Comparison of ENCODE assay signal across 8 mouse cellular contexts in genomic region chr4:134567377-134568226, GRCm38 (mm10). TPM values are rescaled to one million over a fixed set of nuclear protein-coding genes. Genes with fewer than 3 reads are reported as not detected.
DNase-seq lines count a peak whose midpoint lies in the region; ATAC-seq and TF ChIP-seq lines count a peak whose summit lies in the region.

No protein-coding gene starts in this region.

- H3K9me3 ChIP-seq in neural tube, embryonic 11.5 days (ENCODE audit: control insufficient read depth, low read length), result no peaks in the 10 kb centered on the region
- H3K9me3 ChIP-seq in hindbrain, postnatal 0 days (ENCODE audit: low read length), result no peaks in the 10 kb centered on the region
- no peaks in the 10 kb centered on the region for H3K9me3 ChIP-seq in neural tube, embryonic 14.5 days (ENCODE audit: control insufficient read depth, low read length)

- no peaks in the 10 kb centered on the region for H3K27me3 ChIP-seq in neural tube, embryonic 11.5 days (ENCODE audit: control insufficient read depth, insufficient read depth, low read length)
- no peaks in the 10 kb centered on the region for H3K27me3 ChIP-seq in hindbrain, postnatal 0 days (ENCODE audit: insufficient read depth, low read length)
- H3K27me3 ChIP-seq in neural tube, embryonic 14.5 days (ENCODE audit: control insufficient read depth, insufficient read depth, low read length), result no peaks in the 10 kb centered on the region

- H3K9ac ChIP-seq in neural tube, embryonic 11.5 days (ENCODE audit: low read length), result peak overlapping the region; percentile 35; the same call in 1 of the 2 replicates
- H3K9ac ChIP-seq in hindbrain, postnatal 0 days (replicated peaks; ENCODE audit: low read length), result no peak overlapping the region
- H3K9ac ChIP-seq in neural tube, embryonic 14.5 days (replicated peaks; ENCODE audit: low read depth, low read length), result no peak overlapping the region

- H3K36me3 ChIP-seq in neural tube, embryonic 11.5 days (ENCODE audit: control insufficient read depth, insufficient read depth, low read length), result no peaks in the 10 kb centered on the region; the same call in 1 of the 2 replicates
- no peaks in the 10 kb centered on the region; the same call in 1 of the 2 replicates for H3K36me3 ChIP-seq in hindbrain, postnatal 0 days (ENCODE audit: insufficient read depth, low read length)
- H3K36me3 ChIP-seq in neural tube, embryonic 14.5 days (ENCODE audit: control insufficient read depth, insufficient read depth, low read length), result no peaks in the 10 kb centered on the region

- no peak overlapping the region for H3K4me2 ChIP-seq in neural tube, embryonic 11.5 days (ENCODE audit: low read depth)
- H3K4me2 ChIP-seq in hindbrain, postnatal 0 days (ENCODE audit: low read depth, low read length), result no peak overlapping the region
- no peak overlapping the region for H3K4me2 ChIP-seq in neural tube, embryonic 14.5 days (ENCODE audit: low read depth, low read length)

- H3K27ac ChIP-seq in neural tube, embryonic 11.5 days (ENCODE audit: low read depth, low read length), result peak overlapping the region; percentile 56; the same call in 1 of the 2 replicates
- peak overlapping the region; percentile 38; the same call in 1 of the 2 replicates for H3K27ac ChIP-seq in hindbrain, postnatal 0 days
- H3K27ac ChIP-seq in neural tube, embryonic 14.5 days (ENCODE audit: low read depth, low read length), result peak overlapping the region; percentile 60

- ATAC-seq in neural tube, embryonic 11.5 days (ENCODE audit: insufficient read depth, low FRiP score, low TSS enrichment), result peak; percentile 41; the same call in 1 of the 2 replicates
- peak; percentile 85 for ATAC-seq in hindbrain, postnatal 0 days
- peak; percentile 75; the same call in 1 of the 2 replicates for ATAC-seq in neural tube, embryonic 14.5 days (ENCODE audit: low read depth)

- no peak for TF ChIP-seq CTCF in hindbrain, postnatal 0 days (IDR thresholded peaks at IDR 0.05; ENCODE audit: low read depth)

- no peak overlapping the region for H3K4me3 ChIP-seq in neural tube, embryonic 11.5 days (ENCODE audit: low read depth, low read length)
- H3K4me3 ChIP-seq in hindbrain, postnatal 0 days (ENCODE audit: low read length), result no peak overlapping the region
- H3K4me3 ChIP-seq in neural tube, embryonic 14.5 days (ENCODE audit: low read depth, low read length), result no peak overlapping the region

- 18% methylated on average over 19 of the region's 19 CpGs for WGBS in neural tube, embryonic 11.5 days
- 27% methylated on average over 19 of the region's 19 CpGs for WGBS in hindbrain, postnatal 0 days
- 10% methylated on average over 19 of the region's 19 CpGs for WGBS in neural tube, embryonic 14.5 days

- peak; percentile 53 for DNase-seq in adrenal gland, postnatal 10 days
- DNase-seq in adrenal gland, postnatal 4 days (ENCODE audit: low spot score in 2 of 2), result no peak
- DNase-seq in neural tube, embryonic 11.5 days (ENCODE audit: low spot score), result peak; percentile 61
- no peak for DNase-seq in neural tube, embryonic 10.5 days (ENCODE audit: extremely low spot score, low spot score)
- DNase-seq in hindbrain, postnatal 0 days (ENCODE audit: low spot score), result peak; percentile 87
- DNase-seq in left cerebral cortex, adult 9 months (ENCODE audit: low spot score in 2 of 2), result no peak
- no peak for DNase-seq in thymus, postnatal 4 days

- H3K4me1 ChIP-seq in neural tube, embryonic 11.5 days (ENCODE audit: control insufficient read depth, insufficient read depth, low read length), result peaks cover 7% of the 10 kb centered on the region
- no peaks in the 10 kb centered on the region for H3K4me1 ChIP-seq in hindbrain, postnatal 0 days (ENCODE audit: insufficient read depth, low read length)
- no peaks in the 10 kb centered on the region for H3K4me1 ChIP-seq in neural tube, embryonic 14.5 days (ENCODE audit: control insufficient read depth, insufficient read depth, low read length)

RNA-seq across cellular contexts. Expression of gene Selenon, which starts 15.6 kb away (rescaled TPM):
- total RNA-seq in adrenal gland, postnatal 10 days (2021), result 10 to 100 TPM; 30.8 to 32.9 TPM
- 10 to 100 TPM; 49.4 to 52.7 TPM for total RNA-seq in adrenal gland, postnatal 4 days (2021)
- 48.0 TPM in 2 replicates for polyA plus RNA-seq in neural tube, embryonic 11.5 days (2014; fragmentation: Nextera tagmentation; extraction: Ambion mirVana)
- total RNA-seq in hindbrain, postnatal 0 days (2014; rRNA removed), result 30.4 and 32.7 TPM in 2 replicates
- polyA plus RNA-seq in hindbrain, postnatal 0 days (2015; fragmentation: Nextera tagmentation; extraction: Ambion mirVana), result 10.0 and 11.3 TPM in 2 replicates
- polyA plus RNA-seq in neural tube, embryonic 14.5 days (2014; fragmentation: Nextera tagmentation; extraction: Ambion mirVana), result 11.2 and 12.1 TPM in 2 replicates

RNA-seq across cellular contexts. Expression of gene Mtfr1l, which starts 32.4 kb away (rescaled TPM):
- total RNA-seq in adrenal gland, postnatal 10 days (2021), result 100 to 1,000 TPM in 1 of 2 experiments, 10 to 100 TPM in 1; 99.7 to 124 TPM
- total RNA-seq in adrenal gland, postnatal 4 days (2021), result 100 to 1,000 TPM; 123 to 134 TPM
- 130 and 133 TPM in 2 replicates for polyA plus RNA-seq in neural tube, embryonic 11.5 days (2014; fragmentation: Nextera tagmentation; extraction: Ambion mirVana)
- total RNA-seq in hindbrain, postnatal 0 days (2014; rRNA removed), result 133 and 146 TPM in 2 replicates
- polyA plus RNA-seq in hindbrain, postnatal 0 days (2015; fragmentation: Nextera tagmentation; extraction: Ambion mirVana), result 177 and 182 TPM in 2 replicates
- 195 and 199 TPM in 2 replicates for polyA plus RNA-seq in neural tube, embryonic 14.5 days (2014; fragmentation: Nextera tagmentation; extraction: Ambion mirVana)

RNA-seq across cellular contexts. Expression of gene Aunip, which starts 56.8 kb away (rescaled TPM):
- 1 to 10 TPM; 2.4 to 3.1 TPM for total RNA-seq in adrenal gland, postnatal 10 days (2021)
- 1 to 10 TPM; 4.7 to 5.4 TPM for total RNA-seq in adrenal gland, postnatal 4 days (2021)
- 6.5 and 8.1 TPM in 2 replicates for polyA plus RNA-seq in neural tube, embryonic 11.5 days (2014; fragmentation: Nextera tagmentation; extraction: Ambion mirVana)
- 2.2 and 2.7 TPM in 2 replicates for total RNA-seq in hindbrain, postnatal 0 days (2014; rRNA removed)
- polyA plus RNA-seq in hindbrain, postnatal 0 days (2015; fragmentation: Nextera tagmentation; extraction: Ambion mirVana), result 2.2 and 2.6 TPM in 2 replicates
- polyA plus RNA-seq in neural tube, embryonic 14.5 days (2014; fragmentation: Nextera tagmentation; extraction: Ambion mirVana), result 0.43 and 0.76 TPM in 2 replicates

Comparison
In these comparisons a context has a peak if more than half of its experiments do, and no peak if none do; other contexts are left out.
1. DNase-seq: peak in adrenal gland, postnatal 10 days (single experiment), neural tube, embryonic 11.5 days (single experiment) and hindbrain, postnatal 0 days (single experiment); none in adrenal gland, postnatal 4 days (0 of 2), neural tube, embryonic 10.5 days (single experiment), left cerebral cortex, adult 9 months (0 of 2) and thymus, postnatal 4 days (single experiment).
2. Peak in every context shown above with its lines, with median percentiles within 50 percentile points of each other: ATAC-seq and H3K27ac ChIP-seq.